Mouse (Mus musculus) G1E (cell line): ENCODE data around the gene Hoxb13. TPM values are rescaled to one million over a fixed set of nuclear protein-coding genes. Genes with fewer than 3 reads are reported as not detected.

Experiments used
- ATAC-seq: 2 replicates; pipeline ENCODE4 v1.8.0; 2016; ENCODE audit warnings: mild to moderate bottlenecking; ENCODE audit not compliant: insufficient number of reproducible peaks, poor library complexity, low FRiP score, severe bottlenecking; ENCODE audit errors: extremely low read depth
- DNase-seq: peaks from one replicate; pipeline ENCODE4 v3.0.0; 2012; ENCODE audit warnings: low spot score
- H3K27me3 ChIP-seq: 2 replicates; pipeline ENCODE4 v1.6.1; 2012; ENCODE audit warnings: mild to moderate bottlenecking, low read length, inconsistent platforms; ENCODE audit not compliant: insufficient read depth
- H3K36me3 ChIP-seq: replicated peaks from 2 replicates; pipeline ENCODE3; 2012; ENCODE audit warnings: mild to moderate bottlenecking, inconsistent platforms
- H3K4me1 ChIP-seq: 2 replicates; pipeline ENCODE4 v1.6.1; 2012; ENCODE audit warnings: low read depth, low read length, inconsistent platforms, mixed read lengths; ENCODE audit not compliant: insufficient read depth
- H3K4me3 ChIP-seq: 2 replicates; pipeline ENCODE4 v1.5.1; 2012; ENCODE audit warnings: low read depth, mild to moderate bottlenecking, inconsistent platforms, low read length, moderate library complexity, mixed read lengths
- H3K9me3 ChIP-seq: replicated peaks from 2 replicates; pipeline ENCODE4 v1.6.1; 2012; ENCODE audit warnings: inconsistent platforms
- CTCF ChIP-seq: IDR thresholded peaks from 2 replicates; pipeline ENCODE4 v1.5.1; 2012; ENCODE audit warnings: low read depth, low read length, inconsistent platforms, mixed read lengths
- GATA1 ChIP-seq: IDR thresholded peaks from 2 replicates; pipeline ENCODE4 v1.6.1; 2012; ENCODE audit warnings: borderline replicate concordance, low read length, inconsistent platforms, mixed read lengths
- GATA2 ChIP-seq: IDR thresholded peaks from 2 replicates; pipeline ENCODE4 v1.6.1; 2012; ENCODE audit warnings: low read depth, low read length, inconsistent platforms, borderline replicate concordance
- POLR2AphosphoS5 ChIP-seq: IDR thresholded peaks from 2 replicates; pipeline ENCODE4 v1.6.1; 2012; ENCODE audit warnings: low read depth, low read length, inconsistent platforms; ENCODE audit not compliant: insufficient replicate concordance
- TAL1 ChIP-seq: conservative IDR thresholded peaks from 2 replicates; pipeline ENCODE4 v1.6.1; 2012; ENCODE audit warnings: low read depth, low read length, inconsistent platforms, mixed read lengths
- polyA plus RNA-seq: library from polyadenylated mRNA; stranded (reverse); fragments of >175 nt; gene quantifications from 2 replicates; pipeline ENCODE4 v1.2.3, GENCODE M21; 2012
- total RNA-seq, 2 experiments: library from RNA; stranded (forward) in 1 of 2; stranded (reverse) in 1 of 2; fragments of 200-1000 nt in 1 of 2; fragments of >200 nt in 1 of 2; fragmentation: Nextera tagmentation in 1 of 2; gene quantifications; 2 replicates each; pipeline ENCODE4 v1.2.3; 2014 to 2017

The Hoxb13 gene
- total RNA-seq (2014; fragmentation: Nextera tagmentation) (17.4 and 25.0 TPM in 2 replicates), total RNA-seq (2017) (38.8 and 46.4 TPM in 2 replicates), polyA plus RNA-seq (93.3 and 93.9 TPM in 2 replicates)

GRCm38 (mm10) chr11:96193521-96194400 is at the start of gene Hoxb13:
Hoxb13 (plus strand) TSS chr11:96194316.
- peaks cover 28% of the 10 kb centered on the region for H3K36me3 ChIP-seq
- H3K4me1 ChIP-seq, result peaks cover 71% of the 10 kb centered on the region
- peak; percentile 95 for DNase-seq
- no peak for TF ChIP-seq POLR2AphosphoS5
- TF ChIP-seq GATA2, result no peak
- TF ChIP-seq TAL1, result no peak
- no peak for TF ChIP-seq GATA1
- no peak for TF ChIP-seq CTCF
- peaks cover 21% of the 10 kb centered on the region for H3K27me3 ChIP-seq
- peak; percentile 74 for ATAC-seq
- H3K9me3 ChIP-seq, result no peaks in the 10 kb centered on the region
- H3K4me3 ChIP-seq, result peak within 1 kb of the TSS; percentile 76

- H3K36me3 ChIP-seq, result no peaks in the 10 kb centered on the region
- H3K27me3 ChIP-seq, result peaks cover 61% of the 10 kb centered on the region
- peak; percentile 72 for DNase-seq
- ATAC-seq, result no peak
- H3K4me1 ChIP-seq, result peaks cover 5% of the 10 kb centered on the region; the same call in 1 of the 2 replicates
- no peaks in the 10 kb centered on the region for H3K9me3 ChIP-seq
- no peak for TF ChIP-seq POLR2AphosphoS5
- TF ChIP-seq CTCF, result peak; percentile 46
- no peak overlapping the region for H3K4me3 ChIP-seq
These were observed 48.4 kb upstream of the Hoxb13 start for GRCm38 (mm10) chr11:96145622-96146270.

- H3K4me3 ChIP-seq, result no peak overlapping the region
- TF ChIP-seq CTCF (no peak), POLR2AphosphoS5 (no peak), TAL1 (no peak), GATA2 (no peak), GATA1 (no peak)
- 0 out of 2 replicates have a peak, but pooled peaks cover 9% of the 10 kb centered on the region for H3K4me1 ChIP-seq
- no peaks in the 10 kb centered on the region for H3K9me3 ChIP-seq
- DNase-seq, result no peak
- H3K27me3 ChIP-seq, result peaks cover 72% of the 10 kb centered on the region
- H3K36me3 ChIP-seq, result no peaks in the 10 kb centered on the region
- no peak for ATAC-seq
These were observed 46.6 kb upstream of the Hoxb13 start for GRCm38 (mm10) chr11:96147471-96147870.

DNA sequence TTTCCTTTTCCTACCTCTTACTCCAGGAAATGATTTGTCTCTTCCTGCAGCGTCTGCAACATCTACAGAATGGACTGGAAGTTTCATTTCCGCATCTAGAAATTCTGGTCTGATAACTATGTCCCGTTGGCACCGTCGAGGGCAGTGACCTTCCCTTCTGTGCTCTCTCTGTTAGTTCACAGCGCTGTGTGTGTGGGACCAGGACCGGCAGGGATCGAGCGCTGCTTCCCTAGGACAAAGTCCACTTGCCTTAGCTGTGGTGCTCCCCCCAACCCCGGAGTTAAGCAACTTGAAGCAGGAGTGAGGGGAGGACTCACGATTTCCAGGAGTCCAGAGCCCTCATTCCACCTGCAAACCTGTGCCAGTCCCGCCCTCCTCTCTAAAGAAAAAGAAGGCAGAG is 29.3 kb upstream of the Hoxb13 start:
- Histone ChIP-seq H3K27me3 (peaks cover 62% of the 10 kb centered on the region), H3K36me3 (no peaks in the 10 kb centered on the region), H3K9me3 (peaks cover 3% of the 10 kb centered on the region; the same call in 1 of the 2 replicates), H3K4me1 (no peaks in the 10 kb centered on the region; the same call in 1 of the 2 replicates), H3K4me3 (no peak overlapping the region)
- TF ChIP-seq GATA2 (no peak), TAL1 (no peak), POLR2AphosphoS5 (no peak), GATA1 (no peak), CTCF (no peak)
- ATAC-seq (no peak), DNase-seq (no peak)

- DNase-seq (no peak), ATAC-seq (no peak)
- H3K4me1 ChIP-seq, result peaks cover 5% of the 10 kb centered on the region; the same call in 1 of the 2 replicates
- H3K36me3 ChIP-seq, result no peaks in the 10 kb centered on the region
- H3K27me3 ChIP-seq, result peaks cover 85% of the 10 kb centered on the region
- no peak overlapping the region for H3K4me3 ChIP-seq
- H3K9me3 ChIP-seq, result no peaks in the 10 kb centered on the region
- TF ChIP-seq GATA1 (no peak), POLR2AphosphoS5 (no peak), CTCF (no peak), TAL1 (no peak), GATA2 (no peak)
These were observed 26.0 kb upstream of the Hoxb13 start for GRCm38 (mm10) chr11:96168125-96168524.

GRCm38 (mm10) chr11:96169016-96169415 is 25.1 kb upstream of the Hoxb13 start:
- Histone ChIP-seq H3K36me3 (no peaks in the 10 kb centered on the region), H3K4me3 (no peak overlapping the region), H3K27me3 (peaks cover 89% of the 10 kb centered on the region), H3K4me1 (peaks cover 5% of the 10 kb centered on the region; the same call in 1 of the 2 replicates), H3K9me3 (no peaks in the 10 kb centered on the region)
- no peak for ATAC-seq
- no peak for DNase-seq
- no peak for TF ChIP-seq GATA1
- TF ChIP-seq TAL1, result no peak
- TF ChIP-seq CTCF, result no peak
- TF ChIP-seq POLR2AphosphoS5, result no peak
- TF ChIP-seq GATA2, result no peak
